Mouse (Mus musculus): Measurements from ENCODE around the gene Cdc16. TPM values are rescaled to one million over a fixed set of nuclear protein-coding genes. Genes with fewer than 3 reads are reported as not detected.
"Not testable (repeated sequence)": the region's sequence is repeated elsewhere in the genome, so short reads cannot be mapped to it uniquely, and the experiment has no call there.

Cdc16 gene
- total and polyA plus RNA-seq, 2 experiments from 2014 or later = 92.2 to 96.2 TPM

DNA sequence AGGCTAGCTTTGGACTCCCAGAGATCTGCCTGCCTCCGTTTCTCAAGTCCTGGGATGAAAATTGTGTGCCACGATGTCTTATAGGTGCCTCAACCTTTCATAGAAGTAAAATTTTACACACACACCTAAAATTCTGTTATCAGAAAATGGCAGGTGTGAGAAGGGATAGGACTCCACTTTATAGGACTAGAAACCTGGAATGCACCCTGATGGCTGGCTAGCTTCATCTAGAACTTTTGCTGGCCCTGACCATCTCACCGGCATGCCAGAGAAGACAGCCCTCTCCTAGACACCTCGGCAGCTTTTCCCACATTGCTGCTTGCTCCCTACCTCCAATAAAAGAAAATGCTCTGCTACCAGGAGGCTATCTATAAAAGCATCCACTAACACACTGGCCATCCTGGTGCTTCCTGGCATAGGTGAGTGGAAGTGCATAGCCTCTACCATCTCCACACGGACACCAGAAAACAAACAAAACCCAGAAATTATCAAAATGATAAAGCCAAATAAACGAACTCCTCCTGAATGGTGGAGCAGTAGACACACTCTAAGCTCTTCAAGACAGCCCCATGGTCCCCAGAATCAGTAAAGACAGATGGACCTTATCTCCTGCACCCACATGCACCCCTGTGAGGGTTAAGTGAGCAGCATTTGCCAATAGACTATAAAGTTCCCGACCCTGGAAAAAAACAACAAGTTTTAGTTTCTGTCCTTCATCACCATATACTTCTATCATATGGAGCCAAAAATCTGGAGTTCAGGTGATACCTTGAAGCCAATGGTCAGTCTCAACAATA is 16.5 kb upstream of the Cdc16 start:
- H3K27ac ChIP-seq (ENCODE audit: low read depth, low read length) = no peak overlapping the region
- no peaks in the 10 kb centered on the region for H3K4me1 ChIP-seq (ENCODE audit: insufficient read depth, low read length)
- no peak for ATAC-seq (ENCODE audit: low FRiP score)
- WGBS = 85% methylated on average over 7 of the region's 7 CpGs
- H3K4me2 ChIP-seq (ENCODE audit: low read depth, low read length, poor library complexity, severe bottlenecking) = no peak overlapping the region
- no peak overlapping the region for H3K9ac ChIP-seq (replicated peaks; ENCODE audit: low read length, poor library complexity, severe bottlenecking)
- no peaks in the 10 kb centered on the region for H3K27me3 ChIP-seq (ENCODE audit: insufficient read depth, low read length)
- H3K4me3 ChIP-seq (ENCODE audit: low read depth, low read length) = no peak overlapping the region
- H3K9me3 ChIP-seq (ENCODE audit: low read length) = no peaks in the 10 kb centered on the region
- TF ChIP-seq CTCF (IDR thresholded peaks at IDR 0.05) = no peak
- no peaks in the 10 kb centered on the region for H3K36me3 ChIP-seq (ENCODE audit: insufficient read depth, low read length)
- no peak for DNase-seq (ENCODE audit: low spot score)

DNA sequence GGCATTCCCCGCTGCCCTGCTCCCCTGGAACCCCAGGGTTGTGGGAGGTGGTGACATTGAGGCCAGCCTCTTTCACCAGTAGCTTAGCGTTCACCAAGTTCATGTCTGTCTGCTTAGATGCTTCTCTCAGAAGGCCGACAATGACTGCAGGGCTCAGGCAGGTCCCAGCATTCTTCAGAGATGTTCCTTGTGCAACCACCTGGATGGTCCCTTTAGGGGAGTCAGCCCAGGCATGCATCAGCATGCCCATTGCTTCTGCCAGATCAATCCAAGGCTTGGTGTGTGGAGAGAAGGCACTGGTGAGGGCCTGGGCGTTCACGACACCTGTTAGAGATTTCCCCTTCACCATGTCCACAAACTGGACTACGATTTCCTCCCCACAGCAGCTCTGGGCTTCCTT is 11.3 kb upstream of the Cdc16 start:
- ATAC-seq (ENCODE audit: low FRiP score); H3K36me3 ChIP-seq (ENCODE audit: insufficient read depth, low read length); H3K4me2 ChIP-seq (ENCODE audit: low read depth, low read length, poor library complexity, severe bottlenecking); H3K4me1 ChIP-seq (ENCODE audit: insufficient read depth, low read length); H3K9ac ChIP-seq (replicated peaks; ENCODE audit: low read length, poor library complexity, severe bottlenecking); H3K27ac ChIP-seq (ENCODE audit: low read depth, low read length); H3K9me3 ChIP-seq (ENCODE audit: low read length); H3K27me3 ChIP-seq (ENCODE audit: insufficient read depth, low read length); H3K4me3 ChIP-seq (ENCODE audit: low read depth, low read length); DNase-seq (ENCODE audit: low spot score): not testable (repeated sequence)
- WGBS = 95% methylated on average over 5 of the region's 6 CpGs

DNA sequence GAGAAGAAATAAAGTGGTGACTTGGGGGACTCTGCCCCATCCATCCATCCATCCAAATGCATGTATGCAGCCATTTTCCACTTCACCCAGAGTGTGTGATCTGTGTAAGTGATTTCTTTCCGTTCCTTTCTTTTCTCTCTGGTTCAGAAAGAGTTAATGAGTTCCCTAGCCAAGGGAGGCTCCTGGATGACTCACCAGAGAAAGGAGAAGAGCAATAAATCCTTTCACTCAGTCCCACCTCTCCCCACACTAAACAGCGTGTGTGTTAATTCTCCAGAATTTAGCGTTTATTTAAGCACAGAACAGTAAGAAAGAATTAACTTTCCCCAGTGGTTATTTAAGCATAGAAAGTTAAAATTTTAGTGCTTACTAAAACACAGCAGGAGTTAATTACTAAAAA is 9.8 kb upstream of the Cdc16 start:
- no peaks in the 10 kb centered on the region for H3K9me3 ChIP-seq (ENCODE audit: low read length)
- no peak overlapping the region for H3K27ac ChIP-seq (ENCODE audit: low read depth, low read length)
- no peak for DNase-seq (ENCODE audit: low spot score)
- no peak for TF ChIP-seq CTCF (IDR thresholded peaks at IDR 0.05)
- H3K27me3 ChIP-seq (ENCODE audit: insufficient read depth, low read length) = no peaks in the 10 kb centered on the region
- WGBS = 36% methylated on average over 3 of the region's 3 CpGs
- ATAC-seq (ENCODE audit: low FRiP score) = no peak
- no peak overlapping the region for H3K9ac ChIP-seq (replicated peaks; ENCODE audit: low read length, poor library complexity, severe bottlenecking)
- no peak overlapping the region for H3K4me2 ChIP-seq (ENCODE audit: low read depth, low read length, poor library complexity, severe bottlenecking)
- no peaks in the 10 kb centered on the region for H3K4me1 ChIP-seq (ENCODE audit: insufficient read depth, low read length)
- H3K36me3 ChIP-seq (ENCODE audit: insufficient read depth, low read length) = no peaks in the 10 kb centered on the region
- no peak overlapping the region for H3K4me3 ChIP-seq (ENCODE audit: low read depth, low read length)

DNA sequence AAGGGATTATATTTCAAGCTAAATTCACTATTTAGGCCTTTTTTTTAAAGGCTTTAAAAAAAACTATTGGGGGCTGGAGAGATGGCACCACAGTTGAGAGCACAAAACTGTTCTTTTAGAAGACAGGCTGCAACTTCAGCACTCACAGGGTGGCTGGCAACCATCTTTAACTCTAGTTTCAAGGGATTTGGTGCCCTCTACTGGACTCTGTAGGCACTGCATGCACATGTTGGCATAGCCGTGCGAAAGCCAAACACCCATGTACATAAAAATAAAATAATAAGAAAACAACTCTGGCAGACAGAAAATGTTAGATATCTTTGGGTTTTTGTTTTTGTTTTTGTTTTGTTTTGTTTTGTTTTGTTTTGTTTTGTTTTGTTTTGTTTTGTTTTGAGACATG is 3.8 kb upstream of the Cdc16 start:
- H3K4me2 ChIP-seq (ENCODE audit: low read depth, low read length, poor library complexity, severe bottlenecking) = no peak overlapping the region
- ATAC-seq (ENCODE audit: low FRiP score) (no peak), DNase-seq (ENCODE audit: low spot score) (peak; percentile 86)
- no peak overlapping the region for H3K4me3 ChIP-seq (ENCODE audit: low read depth, low read length)
- H3K9ac ChIP-seq (replicated peaks; ENCODE audit: low read length, poor library complexity, severe bottlenecking) = no peak overlapping the region
- no peaks in the 10 kb centered on the region for H3K9me3 ChIP-seq (ENCODE audit: low read length)
- WGBS = 32% methylated on average over 2 of the region's 2 CpGs
- H3K27me3 ChIP-seq (ENCODE audit: insufficient read depth, low read length) = no peaks in the 10 kb centered on the region
- no peak overlapping the region for H3K27ac ChIP-seq (ENCODE audit: low read depth, low read length)
- no peaks in the 10 kb centered on the region for H3K36me3 ChIP-seq (ENCODE audit: insufficient read depth, low read length)
- peaks cover under 1% of the 10 kb centered on the region; the same call in 1 of the 2 replicates for H3K4me1 ChIP-seq (ENCODE audit: insufficient read depth, low read length)
- peak; percentile 85 for TF ChIP-seq CTCF (IDR thresholded peaks at IDR 0.05)

DNA sequence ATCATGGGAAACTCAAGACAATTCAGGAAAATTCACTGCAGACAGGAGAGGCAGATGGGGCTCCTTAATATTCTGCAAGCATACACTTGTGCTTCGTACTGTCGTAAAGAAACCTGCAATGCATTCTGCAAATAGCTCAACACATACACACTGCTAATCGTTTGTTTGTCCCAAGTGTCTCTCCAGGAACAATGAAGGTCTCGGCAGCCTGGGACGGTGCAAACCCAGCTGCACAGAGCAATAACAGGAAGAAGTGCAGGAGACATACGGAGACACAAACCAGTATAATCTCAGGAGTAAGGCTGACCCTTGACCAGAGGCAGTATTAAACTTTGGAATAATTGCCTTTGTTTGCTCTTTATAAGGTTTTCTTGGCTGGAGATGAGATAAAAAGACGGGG is 996 bp upstream of the Cdc16 start:
- no peak overlapping the region for H3K27ac ChIP-seq (ENCODE audit: low read depth, low read length)
- no peak for DNase-seq (ENCODE audit: low spot score)

More for the DNA sequence above, 996 bp upstream of the Cdc16 start:
- WGBS = 65% methylated on average over 7 of the region's 7 CpGs
- Histone ChIP-seq H3K4me2 (ENCODE audit: low read depth, low read length, poor library complexity, severe bottlenecking) (no peak overlapping the region), H3K4me1 (ENCODE audit: insufficient read depth, low read length) (peaks cover 7% of the 10 kb centered on the region; the same call in 1 of the 2 replicates), H3K4me3 (ENCODE audit: low read depth, low read length) (no peak overlapping the region), H3K9me3 (ENCODE audit: low read length) (no peaks in the 10 kb centered on the region), H3K9ac (replicated peaks; ENCODE audit: low read length, poor library complexity, severe bottlenecking) (no peak overlapping the region), H3K27me3 (ENCODE audit: insufficient read depth, low read length) (no peaks in the 10 kb centered on the region), H3K36me3 (ENCODE audit: insufficient read depth, low read length) (0 out of 2 replicates have a peak, but pooled peaks cover 4% of the 10 kb centered on the region)
- ATAC-seq (ENCODE audit: low FRiP score) = no peak
- TF ChIP-seq CTCF (IDR thresholded peaks at IDR 0.05) = no peak

All from midbrain, postnatal 0 days (tissue).